In genomic region chr2:14206798-14207197, GRCm38 (mm10) we compare ENCODE assay signal across 27 mouse cellular contexts. TPM values are rescaled to one million over a fixed set of nuclear protein-coding genes. Genes with fewer than 3 reads are reported as not detected.
DNase-seq lines count a peak whose midpoint lies in the region; ATAC-seq and TF ChIP-seq lines count a peak whose summit lies in the region.
"Had no signal": no experiment of that assay in that cellular context is flagged by ENCODE, and none has a peak within 500 bp of the region (broad histone marks: within the 10 kb centered on the region; RNA-seq: fewer than 3 reads in every experiment).

No protein-coding gene starts in this region.

- peak; percentile 81 for TF ChIP-seq EP300 in CH12.LX (IDR thresholded peaks at IDR 0.05; ENCODE audit: low read length)

- H3K4me1 ChIP-seq in liver, adult 2 months (ENCODE audit: control insufficient read depth, insufficient read depth, low read length), result no peaks in the 10 kb centered on the region
- peaks cover 4% of the 10 kb centered on the region; the same call in 1 of the 2 replicates for H3K4me1 ChIP-seq in liver, embryonic 12.5 days
- peaks cover 6 to 20% of the 10 kb centered on the region in 2 experiments for H3K4me1 ChIP-seq in CH12.LX (ENCODE audit: control insufficient read depth in 1 of 2, insufficient read depth in 2 of 2)
- H3K4me1 ChIP-seq: embryonic facial prominence, embryonic 10.5 days; embryonic facial prominence, embryonic 15.5 days; forebrain, embryonic 13.5 days; heart, embryonic 13.5 days; limb, embryonic 10.5 days; limb, embryonic 15.5 days; midbrain, embryonic 12.5 days; stomach, embryonic 15.5 days had no signal

- H3K36me3 ChIP-seq in liver, adult 2 months (ENCODE audit: control insufficient read depth, insufficient read depth, low read length), result no peaks in the 10 kb centered on the region
- H3K36me3 ChIP-seq in liver, embryonic 12.5 days, result no peaks in the 10 kb centered on the region
- no peaks in the 10 kb centered on the region for H3K36me3 ChIP-seq in CH12.LX (replicated peaks in 1 of 2; ENCODE audit: control insufficient read depth in 1 of 2, insufficient read depth in 1 of 2, low read length in 1 of 2)
- H3K36me3 ChIP-seq: embryonic facial prominence, embryonic 10.5 days; embryonic facial prominence, embryonic 15.5 days; heart, embryonic 13.5 days; limb, embryonic 10.5 days; limb, embryonic 15.5 days; midbrain, embryonic 12.5 days; stomach, embryonic 15.5 days had no signal

- H3K4me2 ChIP-seq in liver, embryonic 12.5 days, result no peak overlapping the region
- peak overlapping the region; percentile 15; the same call in 1 of the 2 replicates for H3K4me2 ChIP-seq in CH12.LX (ENCODE audit: insufficient read depth, low read depth, poor library complexity, severe bottlenecking)
- H3K4me2 ChIP-seq: embryonic facial prominence, embryonic 15.5 days; forebrain, embryonic 13.5 days; heart, embryonic 13.5 days; hindbrain, embryonic 14.5 days; limb, embryonic 15.5 days; midbrain, embryonic 12.5 days; stomach, embryonic 15.5 days had no signal

- no peak for TF ChIP-seq CTCF in liver, adult 2 months (IDR thresholded peaks at IDR 0.05; ENCODE audit: low read depth, low read length)
- no peak for TF ChIP-seq CTCF in CH12.LX (conservative IDR thresholded peaks at IDR 0.05 in 1 of 2, IDR thresholded peaks at IDR 0.05 in 1 of 2; ENCODE audit: low read depth in 2 of 2, low read length in 2 of 2)

- DNase-seq in liver, adult 2 months (ENCODE audit: extremely low read depth, low read depth, low spot score), result peak; percentile 32
- DNase-seq in CH12.LX (ENCODE audit: extremely low read depth), result peak; percentile 50
- DNase-seq in spleen, postnatal 36 days (ENCODE audit: low spot score in 2 of 2), result no peak
- DNase-seq in adrenal gland, postnatal 10 days, result no peak
- DNase-seq: adrenal gland, adult 8-10 months; cerebellum, adult 18-20 months; gastrocnemius, postnatal 25 days; heart, adult 2 months; heart, postnatal 10 days; kidney, postnatal 14 days; layer of hippocampus, adult 9-11 months had no signal

- H3K9ac ChIP-seq in liver, adult 2 months (ENCODE audit: low read depth, low read length), result no peak overlapping the region
- no peak overlapping the region for H3K9ac ChIP-seq in liver, embryonic 12.5 days
- H3K9ac ChIP-seq in CH12.LX (ENCODE audit: insufficient read depth, low read depth), result no peak overlapping the region
- H3K9ac ChIP-seq: embryonic facial prominence, embryonic 15.5 days; forebrain, embryonic 13.5 days; heart, embryonic 13.5 days; hindbrain, embryonic 14.5 days; limb, embryonic 15.5 days; midbrain, embryonic 12.5 days; stomach, embryonic 15.5 days had no signal

- no peak for TF ChIP-seq POLR2A in liver, adult 2 months (IDR thresholded peaks at IDR 0.05; ENCODE audit: extremely low read depth, insufficient read depth, low read length)
- no peak for TF ChIP-seq POLR2A in CH12.LX (IDR thresholded peaks at IDR 0.05; ENCODE audit: low read depth, low read length)

- in situ Hi-C loops in CH12.LX (cut with MboI; ENCODE audit: low pct_ligation_motif_present, low pct_unique_long_range_greater_than_20kb, low sequenced_read_pairs), result no loop called here

- 72% methylated on average over 4 of the region's 4 CpGs for WGBS in liver, adult 2 months
- WGBS in liver, embryonic 12.5 days (ENCODE audit: insufficient replicate concordance), result 54% methylated on average over 4 of the region's 4 CpGs

- no peaks in the 10 kb centered on the region for H3K79me2 ChIP-seq in liver, adult 2 months (ENCODE audit: control insufficient read depth, insufficient read depth, low read length)
- no peaks in the 10 kb centered on the region for H3K79me2 ChIP-seq in CH12.LX (replicated peaks; ENCODE audit: control insufficient read depth, extremely low read depth, insufficient read depth, poor library complexity, severe bottlenecking)

- ATAC-seq in liver, embryonic 12.5 days, result no peak
- peak; percentile 66 for ATAC-seq in common myeloid progenitor, adult 5-6 weeks (replicated peaks; ENCODE audit: low read depth, poor library complexity, severe bottlenecking)
- ATAC-seq in monocyte, adult 5-6 weeks (replicated peaks; ENCODE audit: insufficient number of reproducible peaks, low FRiP score, low TSS enrichment, poor library complexity, severe bottlenecking), result peak; percentile 82
- ATAC-seq: activated CD4-positive, CD25-positive, alpha-beta regulatory T cell, adult 4 months; CD4-positive, CD25-positive, alpha-beta regulatory T cell, adult 4 months; forebrain, embryonic 13.5 days; intestine, postnatal 0 days had no signal

- dilution Hi-C loops in CH12.LX (cut with MboI; ENCODE audit: extremely low pct_ligation_motif_present, extremely low pct_unique_long_range_greater_than_20kb, low sequenced_read_pairs), result no loop called here

- H3K27me3 ChIP-seq in liver, adult 2 months (ENCODE audit: control insufficient read depth, insufficient read depth, low read length), result no peaks in the 10 kb centered on the region
- no peaks in the 10 kb centered on the region for H3K27me3 ChIP-seq in liver, embryonic 12.5 days (replicated peaks)
- no peaks in the 10 kb centered on the region for H3K27me3 ChIP-seq in CH12.LX (replicated peaks)
- H3K27me3 ChIP-seq: embryonic facial prominence, embryonic 15.5 days; forebrain, embryonic 13.5 days; heart, embryonic 13.5 days; limb, embryonic 15.5 days; midbrain, embryonic 12.5 days; stomach, embryonic 15.5 days had no signal

- TF ChIP-seq RAD21 in CH12.LX (IDR thresholded peaks at IDR 0.05; ENCODE audit: low read depth, low read length), result no peak

- no peaks in the 10 kb centered on the region for H3K9me3 ChIP-seq in liver, embryonic 12.5 days (replicated peaks)
- H3K9me3 ChIP-seq in CH12.LX (replicated peaks; ENCODE audit: low read length), result no peaks in the 10 kb centered on the region
- H3K9me3 ChIP-seq: embryonic facial prominence, embryonic 10.5 days; embryonic facial prominence, embryonic 15.5 days; forebrain, embryonic 13.5 days; heart, embryonic 13.5 days; limb, embryonic 10.5 days; limb, embryonic 15.5 days; midbrain, embryonic 12.5 days; stomach, embryonic 15.5 days had no signal

- no peak overlapping the region for H3K27ac ChIP-seq in liver, adult 2 months (replicated peaks; ENCODE audit: insufficient read depth, low read depth, low read length)
- H3K27ac ChIP-seq in liver, embryonic 12.5 days, result no peak overlapping the region
- no peak overlapping the region for H3K27ac ChIP-seq in CH12.LX (ENCODE audit: insufficient read depth, low read depth)
- H3K27ac ChIP-seq: embryonic facial prominence, embryonic 10.5 days; embryonic facial prominence, embryonic 15.5 days; forebrain, embryonic 13.5 days; heart, adult 2 months; heart, embryonic 13.5 days; hindbrain, embryonic 14.5 days; limb, embryonic 10.5 days; limb, embryonic 15.5 days; midbrain, embryonic 12.5 days; stomach, embryonic 15.5 days had no signal

- H3K4me3 ChIP-seq in liver, adult 2 months (ENCODE audit: insufficient read depth, low read depth, low read length), result no peak overlapping the region
- H3K4me3 ChIP-seq in liver, embryonic 12.5 days, result no peak overlapping the region
- H3K4me3 ChIP-seq in CH12.LX (replicated peaks in 1 of 3; ENCODE audit: low read depth in 2 of 3, low read length in 2 of 3, poor library complexity in 1 of 3), result no peak overlapping the region
- H3K4me3 ChIP-seq: embryonic facial prominence, embryonic 10.5 days; embryonic facial prominence, embryonic 15.5 days; forebrain, embryonic 13.5 days; heart, adult 2 months; heart, embryonic 13.5 days; limb, embryonic 10.5 days; limb, embryonic 15.5 days; midbrain, embryonic 12.5 days; stomach, embryonic 15.5 days had no signal

TF ChIP-seq in CH12.LX, 34 proteins besides CTCF, POLR2A, EP300 and RAD21:
- TF ChIP-seq GABPA (IDR thresholded peaks at IDR 0.05; ENCODE audit: insufficient replicate concordance, low read depth, low read length) (no peak), MYC (IDR thresholded peaks at IDR 0.05; ENCODE audit: low read depth, low read length) (0 out of 2 replicates have a peak, but pooled peaks have one; percentile 50), IRF4 (IDR thresholded peaks at IDR 0.05; ENCODE audit: low read depth, low read length) (peak; percentile 70; the same call in 1 of the 2 replicates), PAX5 (IDR thresholded peaks at IDR 0.05; ENCODE audit: low read length) (no peak), NELFE (IDR thresholded peaks at IDR 0.05; ENCODE audit: low read depth, low read length) (no peak), USF2 (conservative IDR thresholded peaks at IDR 0.05; ENCODE audit: low read depth, low read length) (no peak), MAX (IDR thresholded peaks at IDR 0.05; ENCODE audit: low read length) (peak; percentile 52; the same call in 1 of the 2 replicates)

RNA-seq across cellular contexts. Expression of gene Mrc1, which starts 22.4 kb away (rescaled TPM):
- total RNA-seq in liver, adult 2 months (2014; rRNA removed), result 42.8 and 49.4 TPM in 2 replicates
- polyA plus RNA-seq in liver, adult 2 months (2012; rRNA removed), result 2.1 and 2.7 TPM in 2 replicates
- 6.8 and 7.5 TPM in 2 replicates for polyA plus RNA-seq in liver, embryonic 12.5 days (2016; fragmentation: Nextera tagmentation; extraction: Ambion mirVana)
- total RNA-seq in CH12.LX (2012; rRNA removed), result 0.13 and 0.17 TPM in 2 replicates
- 0.66 and 0.89 TPM in 2 replicates for total RNA-seq in CH12.LX (2014; rRNA removed)
- polyA plus RNA-seq in CH12.LX (2012; ENCODE audit: insufficient read length, low read depth), result 0.73 and 0.89 TPM in 2 replicates
- total RNA-seq in common myeloid progenitor, adult 5-6 weeks (2017), result 1.6 TPM in 1 of 2 replicates, not detected in the other
- 0.58 to 5.2 TPM (median 2.9 TPM) in 3 replicates for total RNA-seq in monocyte, adult 5-6 weeks (2017)
- 10 to 100 TPM; 24.8 to 31.3 TPM for total RNA-seq in adrenal gland, postnatal 10 days (2021)

RNA-seq across cellular contexts. Expression of gene Tmem236, which starts 32.5 kb away (rescaled TPM):
- total RNA-seq in liver, adult 2 months (2014; rRNA removed), result not detected in 2 replicates
- polyA plus RNA-seq in liver, adult 2 months (2012; rRNA removed), result not detected in 2 replicates
- polyA plus RNA-seq in liver, embryonic 12.5 days (2016; fragmentation: Nextera tagmentation; extraction: Ambion mirVana), result 0.12 TPM in 1 of 2 replicates, not detected in the other
- total RNA-seq in CH12.LX (2012; rRNA removed), result not detected in 2 replicates
- total RNA-seq in CH12.LX (2014; rRNA removed), result 0.05 TPM in 1 of 2 replicates, not detected in the other
- not detected in 2 replicates for polyA plus RNA-seq in CH12.LX (2012; ENCODE audit: insufficient read length, low read depth)
- total RNA-seq in common myeloid progenitor, adult 5-6 weeks (2017), result not detected in 2 replicates
- total RNA-seq in monocyte, adult 5-6 weeks (2017), result not detected in 3 replicates
- total RNA-seq in adrenal gland, postnatal 10 days (2021), result under 1 TPM; 0.12 to 0.18 TPM
- total RNA-seq: heart, postnatal 10 days; hematopoietic stem cell, adult 5-6 weeks had no signal
- polyA plus RNA-seq: activated CD4-positive, CD25-positive, alpha-beta regulatory T cell, adult 4 months; CD4-positive, CD25-positive, alpha-beta regulatory T cell, adult 4 months; embryonic facial prominence, embryonic 10.5 days; heart, adult 2 months; limb, embryonic 10.5 days had no signal

Comparison
In these comparisons a context has a peak if more than half of its experiments do, and no peak if none do; other contexts are left out.
1. DNase-seq: peak in liver, adult 2 months (single experiment) and CH12.LX (single experiment); none in spleen, postnatal 36 days (0 of 2) and adrenal gland, postnatal 10 days (single experiment).